Mouse (Mus musculus) heart, embryonic 15.5 days (tissue): ENCODE measurements around the gene Dis3. TPM values are rescaled to one million over a fixed set of nuclear protein-coding genes. Genes with fewer than 3 reads are reported as not detected.
"Not testable (repeated sequence)": the region's sequence is repeated elsewhere in the genome, so short reads cannot be mapped to it uniquely, and the experiment has no call there.

ENCODE experiments used
- ATAC-seq: fragments of 200-750 bp; cut with Nextera tagmentation; replicated peaks from 2 replicates; pipeline ENCODE4 v1.8.0; 2017; ENCODE audit warnings: low read depth, moderate TSS enrichment; ENCODE audit not compliant: insufficient number of reproducible peaks, insufficient read depth, low FRiP score
- H3K27ac ChIP-seq: fragments of 300-500 bp; sonication (generic); 2 replicates; pipeline ENCODE4 v1.5.1; 2015; ENCODE audit warnings: mild to moderate bottlenecking, inconsistent platforms
- H3K27me3 ChIP-seq: fragments of 300-500 bp; sonication (generic); 2 replicates; pipeline ENCODE4 v1.6.1; 2015; ENCODE audit warnings: inconsistent platforms
- H3K36me3 ChIP-seq: fragments of 300-500 bp; sonication (generic); 2 replicates; pipeline ENCODE4 v1.6.1; 2015; ENCODE audit warnings: mild to moderate bottlenecking, inconsistent platforms
- H3K4me1 ChIP-seq: fragments of 300-500 bp; sonication (generic); replicated peaks from 2 replicates; pipeline ENCODE4 v1.6.1; 2015; ENCODE audit warnings: inconsistent platforms
- H3K4me2 ChIP-seq: fragments of 300-500 bp; sonication (generic); 2 replicates; pipeline ENCODE4 v1.6.1; 2015; ENCODE audit warnings: inconsistent platforms, mild to moderate bottlenecking, moderate library complexity
- H3K4me3 ChIP-seq: fragments of 300-500 bp; sonication (generic); 2 replicates; pipeline ENCODE4 v1.5.1; 2015; ENCODE audit warnings: mild to moderate bottlenecking, inconsistent platforms
- H3K9ac ChIP-seq: fragments of 300-500 bp; sonication (generic); 2 replicates; pipeline ENCODE4 v1.6.1; 2015; ENCODE audit warnings: mild to moderate bottlenecking, inconsistent platforms
- H3K9me3 ChIP-seq: fragments of 300-500 bp; sonication (generic); replicated peaks from 2 replicates; pipeline ENCODE4 v1.6.1; 2016; ENCODE audit warnings: inconsistent platforms
- WGBS: fragments of 180-500 bp; shearing (Covaris S2); methylation state at CpG from one replicate; pipeline ENCODE4 v1.1.7; 2015; ENCODE audit warnings: mixed read lengths; 5-methylcytosine and 5-hydroxymethylcytosine counted together
- polyA plus RNA-seq: library from polyadenylated mRNA; unstranded; fragments of >200 nt; fragmentation: Nextera tagmentation; extraction: Ambion mirVana; gene quantifications from 2 replicates; pipeline ENCODE4 v1.2.1, GENCODE M21; 2015

The Dis3 gene
- polyA plus RNA-seq, 1 experiment from 2014 or later: 17.5 TPM

- no peak overlapping the region for H3K9ac ChIP-seq
- H3K4me3 ChIP-seq: no peak overlapping the region
- no peak overlapping the region for H3K27ac ChIP-seq
- no peaks in the 10 kb centered on the region for H3K27me3 ChIP-seq
- no peak for ATAC-seq
- no peaks in the 10 kb centered on the region for H3K9me3 ChIP-seq
- H3K36me3 ChIP-seq: peaks cover 25% of the 10 kb centered on the region
- 55% methylated on average over 4 of the region's 4 CpGs for WGBS
- peaks cover 2% of the 10 kb centered on the region for H3K4me1 ChIP-seq
- no peak overlapping the region for H3K4me2 ChIP-seq
These were observed 63.5 kb downstream of the Dis3 start for GRCm38 (mm10) chr14:99036039-99036438.

DNA sequence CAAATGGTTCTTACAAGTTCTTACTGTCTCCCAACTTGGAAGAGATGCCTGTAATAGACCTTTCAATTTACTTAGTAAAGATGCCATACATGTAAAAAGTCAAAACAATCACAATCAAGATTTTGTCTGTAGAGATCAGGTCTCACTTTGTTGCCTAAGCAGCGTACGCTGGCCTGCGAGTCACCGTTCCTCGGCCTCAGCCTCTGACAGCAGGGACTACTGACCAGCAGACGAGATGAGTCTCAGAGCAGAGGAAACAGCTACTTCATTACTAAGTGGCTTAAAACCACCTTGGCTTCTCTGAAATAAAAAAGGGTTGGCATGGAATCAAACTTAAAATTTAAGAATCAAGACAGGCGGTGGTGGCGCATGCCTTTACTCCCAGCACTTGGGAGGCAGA is 64.7 kb downstream of the Dis3 start:
- not testable (repeated sequence) for H3K27ac ChIP-seq, H3K9me3 ChIP-seq, H3K4me3 ChIP-seq, ATAC-seq, H3K4me1 ChIP-seq, H3K27me3 ChIP-seq, H3K4me2 ChIP-seq, H3K9ac ChIP-seq
- peaks cover 25% of the 10 kb centered on the region for H3K36me3 ChIP-seq
- 90% methylated on average over 8 of the region's 8 CpGs for whole genome bisulfite sequencing

GRCm38 (mm10) chr14:99032596-99032995 is 67.0 kb downstream of the Dis3 start:
- 78% methylated on average over 5 of the region's 5 CpGs for WGBS
- Histone ChIP-seq H3K36me3 (peaks cover 18% of the 10 kb centered on the region), H3K27ac (no peak overlapping the region), H3K9ac (no peak overlapping the region), H3K4me2 (no peak overlapping the region), H3K27me3 (no peaks in the 10 kb centered on the region), H3K4me1 (peaks cover 4% of the 10 kb centered on the region; the same call in 1 of the 2 replicates), H3K4me3 (no peak overlapping the region), H3K9me3 (no peaks in the 10 kb centered on the region)
- no peak for ATAC-seq

DNA sequence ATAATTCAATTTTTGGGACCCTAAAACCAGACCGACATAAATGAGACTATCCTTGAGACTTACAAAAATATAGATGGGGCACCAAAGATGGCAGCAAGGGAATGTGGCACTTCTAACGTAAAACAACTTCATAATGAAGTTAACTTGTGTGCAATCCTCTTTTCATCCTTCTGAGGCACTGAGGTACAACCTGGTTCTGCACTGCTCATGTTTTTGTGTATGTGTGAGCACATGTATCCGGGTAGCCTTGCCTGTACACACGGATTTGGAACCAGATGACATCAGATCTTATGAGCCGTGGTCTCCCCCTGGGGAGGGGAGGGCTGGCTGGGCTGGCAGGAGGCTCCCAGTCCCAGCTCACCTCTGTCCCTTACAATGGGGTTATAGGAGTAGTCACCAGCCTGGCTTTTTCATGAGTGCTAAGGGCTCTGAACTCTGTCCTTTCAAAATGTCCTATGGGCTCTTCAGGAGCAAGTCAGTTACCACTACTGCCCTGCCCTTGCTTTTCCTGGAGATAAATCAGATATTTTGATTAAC is 68.2 kb downstream of the Dis3 start:
- Histone ChIP-seq H3K36me3 (peaks cover 17% of the 10 kb centered on the region), H3K27me3 (no peaks in the 10 kb centered on the region), H3K4me1 (peaks cover 4% of the 10 kb centered on the region; the same call in 1 of the 2 replicates), H3K4me3 (no peak overlapping the region), H3K9ac (no peak overlapping the region), H3K4me2 (no peak overlapping the region), H3K27ac (no peak overlapping the region), H3K9me3 (no peaks in the 10 kb centered on the region)
- whole genome bisulfite sequencing: 83% methylated on average over 5 of the region's 5 CpGs
- no peak for ATAC-seq

- Histone ChIP-seq H3K27me3 (no peaks in the 10 kb centered on the region), H3K27ac (no peak overlapping the region), H3K9ac (no peak overlapping the region), H3K4me3 (no peak overlapping the region), H3K4me2 (no peak overlapping the region), H3K9me3 (no peaks in the 10 kb centered on the region), H3K4me1 (peaks cover 4% of the 10 kb centered on the region; the same call in 1 of the 2 replicates), H3K36me3 (peaks cover 13% of the 10 kb centered on the region)
- 55% methylated on average over 5 of the region's 5 CpGs for WGBS
- ATAC-seq: no peak
These were observed 69.6 kb downstream of the Dis3 start for GRCm38 (mm10) chr14:99029987-99030386.

Other genes starting within 250 kb of the Dis3 start
- gene Rpl36a-ps1, start 105.5 kb downstream of the Dis3 start, polyA plus RNA-seq: 0.79 and 1.2 TPM in 2 replicates
- 74.9 and 92.1 TPM in 2 replicates for gene Mzt1, start 53.6 kb downstream of the Dis3 start, polyA plus RNA-seq
- 37.2 and 41.2 TPM in 2 replicates for gene Bora, start 53.5 kb downstream of the Dis3 start, polyA plus RNA-seq
- 11.9 and 13.6 TPM in 2 replicates for gene Pibf1, start 346 bp downstream of the Dis3 start, polyA plus RNA-seq
- 2.8 and 5.6 TPM in 2 replicates for gene Klf5, start 198.9 kb upstream of the Dis3 start, polyA plus RNA-seq